Mouse (Mus musculus) myocyte (in vitro differentiated cells): ENCODE results near the gene Aldh1a7.

Experiments
- E2F4 ChIP-seq: IDR thresholded peaks from one replicate; pipeline ENCODE4 v1.6.1; 2011; ENCODE audit warnings: mild to moderate bottlenecking, control low read depth, moderate library complexity; ENCODE audit not compliant: insufficient read depth
- MAX ChIP-seq: IDR thresholded peaks from one replicate; pipeline ENCODE4 v1.6.1; 2011; ENCODE audit warnings: low read depth, mild to moderate bottlenecking, control low read depth
- MYOD1 ChIP-seq, 3 experiments: IDR thresholded peaks; one replicate each; pipeline ENCODE4 v1.6.1; 2011; ENCODE audit warnings: control low read depth in 2 of 3, low read depth in 2 of 3, mild to moderate bottlenecking in 2 of 3, moderate library complexity in 1 of 3; ENCODE audit not compliant: insufficient read length in 2 of 3, control insufficient read depth in 1 of 3
- MYOG ChIP-seq, 3 experiments: IDR thresholded peaks; one replicate each; pipeline ENCODE4 v1.6.1; 2011; ENCODE audit warnings: control low read depth in 2 of 3, low read depth in 2 of 3, mild to moderate bottlenecking in 2 of 3; ENCODE audit not compliant: insufficient read length in 2 of 3, control insufficient read depth in 1 of 3, insufficient read depth in 1 of 3
- POLR2A ChIP-seq: IDR thresholded peaks from one replicate; pipeline ENCODE4 v1.6.1; 2011; ENCODE audit warnings: low read depth, mild to moderate bottlenecking, control low read depth, moderate library complexity; ENCODE audit not compliant: insufficient read length
- TCF12 ChIP-seq: IDR thresholded peaks from one replicate; pipeline ENCODE4 v1.6.1; 2011; ENCODE audit warnings: mild to moderate bottlenecking, control low read depth; ENCODE audit not compliant: poor library complexity, insufficient read depth, severe bottlenecking
- USF1 ChIP-seq: IDR thresholded peaks from one replicate; pipeline ENCODE4 v1.6.1; 2011; ENCODE audit warnings: low read depth, mild to moderate bottlenecking, control low read depth, moderate library complexity

DNA sequence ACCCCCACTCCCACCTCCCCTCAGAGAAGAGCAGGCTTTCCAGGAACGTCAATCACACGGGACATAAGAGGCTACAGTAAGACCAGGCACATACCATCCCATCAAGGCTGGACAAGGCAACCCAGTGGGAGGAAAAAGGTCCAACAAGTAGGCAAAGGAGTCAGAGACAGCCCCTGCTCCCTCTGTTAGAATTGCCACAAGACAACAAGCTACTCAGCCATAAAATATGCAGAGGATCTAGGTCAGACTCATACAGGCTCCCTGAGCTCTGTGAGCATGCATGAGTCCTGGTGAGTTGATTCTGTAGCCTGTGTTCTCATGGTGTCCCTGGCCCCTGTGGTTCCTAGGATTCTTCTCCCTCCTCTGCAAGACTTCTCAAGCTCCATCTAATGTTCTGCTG, 48.3 kb upstream of the Aldh1a7 start:
- TF ChIP-seq E2F4 (no peak), MYOG (IDR thresholded peaks at IDR 0.05; ENCODE audit: control insufficient read depth in 1 of 3, insufficient read depth in 1 of 3, insufficient read length in 2 of 3, low read depth in 2 of 3) (no peak), POLR2A (no peak), MYOD1 (IDR thresholded peaks at IDR 0.05; ENCODE audit: control insufficient read depth in 1 of 3, insufficient read length in 2 of 3, low read depth in 2 of 3) (no peak), MAX (no peak), USF1 (no peak), TCF12 (no peak)
